Mouse (Mus musculus) lung, postnatal 25 days (tissue): Measurements from ENCODE around the gene Rpap1.
A peak's percentile ranks its signal among the peaks of the same experiment; 100 is the strongest.

Source experiments
- DNase-seq: peaks from one replicate; pipeline ENCODE4 v3.0.0; 2022; ENCODE audit warnings: low spot score

Rpap1 gene

DNA sequence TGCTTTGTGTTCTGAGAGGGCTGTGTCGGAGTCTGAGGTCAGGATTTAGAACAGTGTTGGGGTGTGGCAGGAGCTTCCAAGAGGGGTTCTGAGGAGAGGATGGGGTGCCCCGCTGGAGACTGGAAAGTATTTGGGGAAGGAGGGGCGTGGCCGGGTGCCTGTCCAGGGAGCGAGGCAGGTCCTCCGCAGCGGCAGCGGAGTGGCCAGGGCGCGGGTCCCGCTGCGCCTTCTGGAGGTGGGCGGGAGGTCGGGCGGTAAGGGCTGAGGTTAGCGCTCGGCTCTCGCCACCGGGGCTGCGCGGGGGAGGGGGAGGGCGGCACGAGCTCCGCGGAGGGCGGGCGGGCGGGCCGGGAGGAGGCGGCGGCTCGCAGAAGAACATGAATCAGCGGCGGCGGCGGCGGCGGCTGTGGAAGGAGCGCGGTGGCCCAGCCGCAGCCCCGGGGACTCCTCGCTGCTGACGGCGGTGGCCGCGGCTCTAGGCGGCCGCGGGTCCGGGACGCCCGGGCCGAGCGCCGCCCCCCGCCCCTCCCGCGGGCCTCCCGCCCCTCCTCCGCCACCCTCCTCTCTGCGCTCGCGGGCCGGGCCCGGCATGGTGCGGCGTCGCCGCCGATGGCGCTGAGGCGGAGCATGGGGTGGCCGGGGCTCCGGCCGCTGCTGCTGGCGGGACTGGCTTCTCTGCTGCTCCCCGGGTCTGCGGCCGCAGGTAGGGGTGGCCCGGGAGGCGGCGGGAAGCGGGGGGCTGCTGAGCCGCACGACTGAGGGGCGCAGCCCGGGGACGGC is 12.0 kb upstream of the Rpap1 start:
- no peak for DNase-seq

DNA sequence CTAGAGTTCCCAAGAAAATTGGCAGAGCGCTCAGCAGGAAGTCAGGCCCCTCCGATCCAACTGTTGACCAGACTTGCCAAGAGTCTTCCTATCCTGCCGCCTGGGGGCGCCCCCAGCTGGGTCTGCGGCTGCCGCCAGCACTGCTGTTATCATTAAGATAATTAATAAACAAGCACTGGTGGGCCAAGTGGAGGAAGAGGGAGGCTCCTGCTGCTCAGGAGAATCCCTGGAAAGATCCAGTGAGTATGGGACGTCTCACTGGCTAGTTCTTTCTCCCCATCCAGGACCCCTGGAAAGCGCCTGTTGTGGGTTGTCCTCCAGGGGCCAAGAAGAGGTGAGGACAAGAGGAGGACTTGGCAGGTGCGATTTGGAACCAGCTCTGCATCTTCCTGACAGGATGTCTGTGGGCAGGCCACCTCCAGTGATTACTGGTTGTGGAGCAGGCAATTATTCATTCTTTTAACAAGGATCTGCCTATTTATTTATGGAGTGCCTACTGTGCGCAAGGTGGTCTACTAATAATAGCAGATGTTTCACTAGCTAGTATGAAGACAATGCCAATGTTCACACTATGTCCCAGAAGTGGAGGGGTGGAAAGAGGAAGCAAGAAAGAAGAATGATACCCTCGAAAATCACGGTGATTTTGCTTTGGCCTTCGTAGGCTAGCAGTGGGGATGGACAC is 11.1 kb upstream of the Rpap1 start:
- DNase-seq = peak; percentile 69

DNA sequence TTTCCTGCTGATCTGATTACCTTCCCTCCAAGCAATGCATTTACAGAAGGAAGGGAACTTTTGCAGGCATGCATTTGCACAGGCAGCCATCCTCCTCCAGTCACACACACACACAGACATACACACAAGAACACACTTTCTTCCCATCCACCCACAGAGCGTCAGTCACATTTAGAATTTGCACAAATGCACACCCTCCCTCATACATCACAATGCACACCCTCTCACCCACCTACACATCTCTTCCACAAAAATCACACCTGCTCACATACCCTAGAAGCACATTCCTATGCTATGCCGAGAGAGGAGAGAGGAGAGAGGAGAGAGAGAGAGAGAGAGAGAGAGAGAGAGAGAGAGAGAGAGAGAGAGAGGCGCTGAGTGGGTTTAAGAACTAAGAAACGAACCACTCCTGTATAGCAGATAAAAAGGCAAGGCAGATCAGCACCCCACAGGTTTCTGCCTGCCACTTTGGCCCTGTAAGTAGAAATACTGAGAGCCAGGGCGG is 10.0 kb upstream of the Rpap1 start, which contains the start of gene Tyro3:
Gene Tyro3 (plus strand): TSS at position 455 of the 505 bp plus-strand sequence.
- DNase-seq = no peak

DNA sequence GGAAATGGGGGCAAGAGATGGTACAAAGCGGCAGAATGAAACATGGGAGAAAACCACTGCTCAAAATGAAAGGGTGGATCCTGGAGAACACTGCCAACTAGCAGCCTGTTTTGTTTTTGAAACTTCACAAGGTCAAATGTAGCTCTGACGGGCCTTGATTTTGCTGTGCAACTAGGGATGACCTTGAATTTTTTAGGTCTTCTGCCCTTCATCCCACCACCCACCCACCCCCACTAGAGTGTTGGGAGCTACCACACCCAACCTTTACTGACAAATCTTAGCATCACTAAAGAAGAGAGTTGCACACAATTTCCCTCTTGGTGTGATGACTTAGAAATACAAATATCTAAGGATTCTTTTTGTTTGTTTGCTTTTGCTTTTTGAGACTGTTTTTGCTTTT is 2.7 kb upstream of the Rpap1 start:
- no peak for DNase-seq

DNA sequence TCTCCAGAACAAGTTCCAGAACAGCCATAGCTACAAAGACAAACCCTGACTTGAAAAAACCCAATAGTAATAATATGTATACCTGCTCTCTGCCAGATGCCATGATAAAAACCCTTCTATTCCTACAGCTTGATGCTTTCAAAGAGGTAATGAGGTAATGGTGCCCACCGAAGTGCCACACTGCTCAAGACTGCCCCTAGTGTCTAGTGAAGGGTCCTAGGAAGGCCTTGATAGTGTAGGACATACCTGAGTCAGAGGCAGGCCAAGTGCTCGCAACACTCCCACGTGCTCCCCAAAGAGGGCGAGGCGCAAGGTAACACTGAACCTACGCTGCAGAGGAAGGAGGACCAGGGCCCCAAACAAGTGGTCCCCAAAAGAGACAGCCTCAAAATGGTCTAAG is 20.1 kb downstream of the Rpap1 start:
- no peak for DNase-seq

DNA sequence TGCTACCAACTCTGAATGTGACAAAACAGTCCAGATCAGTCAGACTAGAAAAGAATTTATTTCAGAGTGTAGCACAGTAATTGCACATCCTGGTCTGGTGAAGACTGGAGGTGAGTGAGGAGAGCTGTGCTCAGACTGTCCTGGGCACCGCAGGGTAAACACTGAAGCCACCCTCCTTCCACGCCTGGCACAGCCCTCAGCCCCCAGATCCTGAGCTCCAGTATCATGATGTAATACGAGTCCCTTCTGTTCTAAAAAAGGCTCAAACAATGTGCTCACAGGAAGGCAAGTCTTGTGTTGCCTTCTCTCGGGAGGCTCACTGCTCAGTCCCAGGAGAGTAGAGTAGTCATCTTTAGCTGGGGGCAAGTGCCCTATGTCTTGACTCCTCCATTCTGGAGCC is 23.4 kb downstream of the Rpap1 start:
- no peak for DNase-seq

DNA sequence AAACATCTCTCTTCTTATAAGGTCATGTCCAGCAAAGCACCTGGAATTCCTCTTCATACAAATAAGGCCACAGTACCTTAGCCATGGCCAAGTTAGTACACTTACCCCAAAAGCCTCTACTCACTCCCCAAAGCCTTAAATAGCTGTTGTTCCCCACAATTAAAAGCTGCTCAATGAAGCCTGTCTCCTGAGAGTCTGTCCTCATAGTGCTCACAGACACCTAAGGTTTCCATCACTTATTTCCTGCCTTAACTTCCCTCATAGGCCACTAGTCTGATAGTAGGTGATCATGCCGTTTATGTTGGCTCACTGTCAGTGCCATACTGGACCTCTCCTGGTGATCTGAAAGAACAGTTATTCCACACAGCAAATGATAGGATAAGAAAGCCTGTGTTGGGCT is 25.1 kb downstream of the Rpap1 start:
- no peak for DNase-seq

DNA sequence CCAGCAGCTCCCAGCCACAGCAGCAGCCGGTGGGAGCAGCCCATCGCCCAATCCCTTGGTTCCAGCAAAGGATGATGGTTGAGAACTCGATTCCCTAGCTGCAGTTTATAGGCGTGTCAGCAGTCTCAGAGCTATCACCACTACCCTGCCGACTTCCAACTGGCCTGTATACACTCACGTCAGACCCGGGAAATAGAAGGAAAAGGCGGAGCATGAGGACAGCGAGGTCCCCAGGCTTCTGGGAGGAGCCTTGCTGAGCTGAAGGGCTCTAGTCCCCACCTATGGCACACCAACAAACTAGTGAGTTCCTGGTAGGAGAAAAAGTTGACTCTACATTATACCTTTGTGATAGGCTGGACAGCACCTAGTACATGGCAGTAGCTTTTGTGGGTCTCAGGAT is 27.1 kb downstream of the Rpap1 start, which contains the start of gene Ltk:
Gene Ltk (minus strand): TSS at position 181 of the 400 bp plus-strand sequence.
- DNase-seq = no peak

DNA sequence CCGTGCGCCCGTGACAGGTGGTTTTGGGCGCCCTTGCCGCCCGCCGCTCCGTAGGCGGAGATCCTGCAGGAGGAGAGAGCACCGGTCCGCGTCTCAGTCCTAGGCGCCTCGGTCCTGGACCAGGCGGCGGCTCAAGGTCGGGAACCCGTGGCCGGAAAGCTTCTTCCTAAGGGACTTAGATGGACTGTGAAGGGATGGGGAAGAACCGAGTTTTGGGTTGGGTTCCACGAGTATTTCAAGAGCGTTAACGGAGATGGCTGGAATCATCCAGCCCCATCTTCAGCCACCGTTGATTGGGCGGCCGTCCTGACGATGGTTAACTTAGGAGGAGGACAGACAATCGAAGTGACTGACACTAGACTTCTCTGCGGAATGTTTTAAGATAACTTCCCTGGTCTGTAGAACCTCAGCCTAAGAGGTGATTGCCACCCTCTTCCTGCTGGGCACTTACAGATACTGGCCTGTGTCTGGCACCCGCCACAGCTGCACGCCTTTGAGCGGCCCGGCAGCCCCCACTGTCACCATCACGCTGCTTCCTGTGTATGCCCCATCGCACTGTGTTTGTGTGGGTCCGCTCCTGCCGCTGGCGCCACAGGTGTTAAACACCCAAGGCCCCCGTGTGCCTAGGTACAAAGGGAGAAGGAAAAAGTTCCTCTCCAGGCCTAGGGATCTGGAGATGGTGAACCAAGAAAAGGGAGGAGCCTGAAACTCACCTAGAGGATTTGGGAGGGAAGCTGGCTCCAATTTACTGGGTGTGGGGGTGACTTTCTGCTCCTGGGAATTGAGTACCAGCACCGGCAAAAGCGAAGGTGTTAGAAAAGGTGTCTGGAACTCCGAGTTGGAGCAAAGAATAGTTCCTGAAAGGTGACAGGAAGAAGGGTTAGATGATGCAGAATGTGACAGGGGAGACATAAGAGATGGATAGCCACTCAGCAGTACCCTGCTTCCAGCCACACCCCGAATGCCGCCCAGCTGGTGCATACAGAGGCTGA is 28.2 kb downstream of the Rpap1 start:
- no peak for DNase-seq

DNA sequence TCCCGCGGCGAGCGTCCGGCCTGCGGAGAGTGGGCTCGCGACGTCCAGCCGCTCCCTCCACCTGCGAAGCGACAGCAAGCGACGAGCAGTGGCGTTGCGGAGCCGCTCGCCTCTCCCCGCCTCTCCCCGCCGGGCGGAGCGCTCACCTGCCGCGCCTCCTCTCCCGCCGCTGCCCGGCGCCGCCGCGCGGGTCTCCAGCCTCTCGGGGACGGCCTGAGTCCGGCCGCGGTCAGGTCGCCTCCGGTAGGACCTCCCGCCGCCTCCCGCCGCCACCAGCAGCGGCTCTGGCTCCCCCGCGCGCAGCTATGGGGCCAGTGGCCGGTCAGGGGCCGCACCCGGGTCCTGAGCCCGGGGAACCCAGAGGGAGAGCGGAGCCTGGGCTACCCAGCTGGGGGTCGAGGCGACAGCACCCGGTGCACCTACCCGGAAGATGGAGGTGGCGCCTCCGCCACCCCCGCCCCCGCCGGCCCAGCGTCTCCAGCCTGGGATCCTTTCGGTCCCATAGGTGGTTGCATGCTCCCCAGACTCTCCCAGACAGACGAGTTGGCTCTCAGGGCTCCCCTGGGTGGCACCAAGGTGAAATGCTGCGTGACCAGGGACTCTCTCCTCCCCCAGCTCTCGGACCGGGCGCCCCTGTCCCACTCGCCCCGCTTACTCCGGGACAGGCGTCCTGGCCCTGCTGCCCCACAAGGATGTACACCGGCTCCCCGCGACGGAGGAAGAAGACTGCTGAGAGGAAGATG is 29.1 kb downstream of the Rpap1 start:
- no peak for DNase-seq

DNA sequence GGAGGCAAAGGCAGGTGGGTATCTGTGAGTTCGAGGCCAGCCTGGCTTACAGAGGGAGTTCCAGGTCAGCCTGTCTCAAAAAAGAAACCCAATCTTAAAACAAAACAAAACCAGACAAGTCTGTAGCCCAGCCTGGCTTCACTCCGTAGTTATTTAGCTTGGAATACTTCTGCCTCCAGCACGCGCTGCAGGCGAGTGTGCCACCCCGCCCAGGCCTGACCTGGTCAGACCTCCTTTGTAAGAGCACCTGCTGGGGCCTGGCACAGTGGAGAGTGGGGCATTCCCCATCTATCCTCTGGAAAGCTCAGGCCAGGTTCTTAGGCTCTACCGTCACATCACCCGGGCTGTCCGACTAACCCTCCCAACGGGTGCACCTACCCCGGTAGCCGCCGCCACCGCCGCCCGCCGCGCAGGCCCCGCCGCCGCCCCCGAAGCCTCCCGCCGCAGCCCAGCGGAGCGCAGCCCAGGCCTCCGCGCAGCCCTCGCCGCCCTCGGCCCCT is 29.7 kb downstream of the Rpap1 start:
- DNase-seq = no peak

DNA sequence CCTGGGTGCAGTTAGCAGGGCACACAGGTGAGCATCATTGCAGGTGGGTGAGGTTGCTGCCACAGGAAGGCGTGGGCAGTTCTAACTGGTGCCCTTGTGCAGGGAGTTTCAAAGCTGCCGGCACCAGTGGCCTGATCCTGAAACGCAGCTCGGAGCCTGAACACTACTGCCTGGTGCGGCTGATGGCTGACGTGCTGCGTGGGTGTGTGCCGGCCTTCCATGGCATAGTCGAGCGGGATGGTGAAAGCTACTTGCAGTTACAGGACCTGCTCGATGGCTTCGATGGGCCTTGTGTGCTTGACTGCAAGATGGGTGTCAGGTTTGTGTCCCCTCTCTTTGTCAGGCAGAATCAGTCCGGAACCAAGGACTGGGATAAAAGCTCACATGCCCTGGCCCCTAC is 38.1 kb downstream of the Rpap1 start:
- no peak for DNase-seq

DNA sequence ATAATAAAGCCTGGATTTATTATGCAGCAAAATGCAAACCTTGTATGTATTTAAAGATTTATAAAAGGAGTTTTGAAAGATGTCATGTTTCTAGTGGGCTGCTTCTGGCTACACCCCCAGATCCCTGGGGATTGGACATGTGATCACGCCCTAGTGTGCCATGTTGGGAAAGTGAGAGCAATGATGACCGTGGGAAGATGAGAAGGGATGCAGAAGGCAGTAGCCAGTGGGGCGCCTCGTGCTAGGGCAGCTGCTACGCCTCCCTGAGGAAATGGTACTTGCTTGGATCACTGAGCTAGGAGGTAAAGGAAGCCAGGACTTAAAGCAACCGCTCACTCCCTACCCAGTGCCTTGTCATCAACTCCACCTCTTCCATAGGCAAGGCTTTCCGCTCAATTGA is 39.8 kb downstream of the Rpap1 start:
- DNase-seq = no peak

DNA sequence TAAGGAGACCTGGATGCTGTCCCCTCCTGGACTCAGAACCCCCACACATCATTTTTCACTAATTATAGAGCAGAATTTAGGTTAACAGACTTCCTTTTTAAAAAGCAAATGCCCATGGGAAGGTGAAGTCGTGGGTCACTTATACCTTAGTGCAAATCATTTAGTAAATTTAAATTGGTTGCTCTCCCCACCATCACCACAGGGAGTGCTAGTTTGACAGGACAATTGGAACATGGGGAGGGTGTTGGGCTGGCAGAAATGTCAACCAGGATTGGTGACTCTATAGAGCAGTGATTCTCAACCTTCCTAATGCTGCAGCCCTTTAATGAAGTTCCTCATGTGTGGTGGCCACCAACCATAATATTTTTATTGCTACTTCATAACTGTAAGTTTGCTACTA is 42.1 kb downstream of the Rpap1 start:
- DNase-seq = no peak

DNA sequence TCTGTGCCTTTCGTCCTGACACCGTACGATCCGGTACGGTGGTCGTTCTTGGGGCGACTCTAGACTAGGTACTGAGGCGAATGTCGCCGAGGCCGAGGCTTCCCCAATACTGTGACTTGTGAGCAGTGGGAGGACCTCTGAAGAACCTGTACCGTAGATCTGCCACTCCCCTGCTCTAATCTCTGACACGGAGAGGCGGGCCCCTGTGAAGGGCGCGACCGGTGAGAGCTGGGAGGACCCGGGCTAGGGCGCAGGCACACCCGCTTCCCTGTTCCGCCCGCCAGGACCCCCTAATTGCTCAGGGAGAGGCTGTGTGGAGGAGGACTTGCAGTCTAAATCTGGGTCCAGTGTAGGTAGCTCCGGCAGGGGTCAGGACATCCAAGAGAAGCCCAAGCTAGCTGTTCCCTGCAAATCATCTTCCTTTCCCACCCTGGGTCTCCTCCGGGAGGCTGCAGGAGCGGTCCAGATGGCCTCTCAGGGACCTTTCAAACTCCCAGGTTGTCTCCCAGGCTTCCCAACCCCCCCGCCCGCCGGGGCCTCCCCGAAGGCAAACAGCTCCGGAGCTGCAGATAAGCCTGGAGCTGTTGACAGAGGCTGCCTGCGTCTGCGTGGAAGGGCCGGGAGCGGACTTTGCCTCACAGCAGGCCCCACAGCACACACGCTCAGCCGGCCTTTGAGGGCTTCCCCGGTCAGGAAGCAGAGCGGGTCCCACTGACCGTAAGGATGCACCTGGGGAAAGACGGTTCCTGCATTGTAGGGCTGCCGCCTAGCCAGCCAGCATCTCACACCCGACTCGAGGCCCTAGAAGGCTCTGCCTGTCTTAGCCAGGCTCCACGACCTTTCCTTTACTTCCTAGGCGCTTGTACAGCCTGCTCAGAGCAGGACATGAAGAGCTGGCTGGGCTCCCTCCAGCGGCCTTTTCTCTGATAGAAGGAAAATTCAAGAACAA is 42.9 kb downstream of the Rpap1 start:
- DNase-seq = peak; percentile 67

DNA sequence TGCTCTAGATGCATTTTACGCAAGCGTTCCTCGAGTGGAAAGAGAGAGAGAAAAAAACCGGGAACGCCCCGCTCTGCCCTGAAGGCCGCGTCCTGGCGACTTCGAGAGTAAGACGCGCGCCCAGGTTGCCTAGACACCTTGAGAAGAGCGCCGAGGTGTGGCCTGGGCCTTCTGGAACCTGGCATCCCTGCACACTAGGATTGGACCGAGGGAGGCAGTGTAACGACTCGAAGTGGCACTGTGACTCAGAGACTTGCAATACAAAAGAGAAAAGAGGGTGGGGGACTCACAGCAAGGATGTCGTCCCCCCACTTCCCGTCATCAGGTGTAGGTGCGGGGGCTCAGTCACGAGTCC is 43.6 kb downstream of the Rpap1 start:
- DNase-seq = peak; percentile 37

DNA sequence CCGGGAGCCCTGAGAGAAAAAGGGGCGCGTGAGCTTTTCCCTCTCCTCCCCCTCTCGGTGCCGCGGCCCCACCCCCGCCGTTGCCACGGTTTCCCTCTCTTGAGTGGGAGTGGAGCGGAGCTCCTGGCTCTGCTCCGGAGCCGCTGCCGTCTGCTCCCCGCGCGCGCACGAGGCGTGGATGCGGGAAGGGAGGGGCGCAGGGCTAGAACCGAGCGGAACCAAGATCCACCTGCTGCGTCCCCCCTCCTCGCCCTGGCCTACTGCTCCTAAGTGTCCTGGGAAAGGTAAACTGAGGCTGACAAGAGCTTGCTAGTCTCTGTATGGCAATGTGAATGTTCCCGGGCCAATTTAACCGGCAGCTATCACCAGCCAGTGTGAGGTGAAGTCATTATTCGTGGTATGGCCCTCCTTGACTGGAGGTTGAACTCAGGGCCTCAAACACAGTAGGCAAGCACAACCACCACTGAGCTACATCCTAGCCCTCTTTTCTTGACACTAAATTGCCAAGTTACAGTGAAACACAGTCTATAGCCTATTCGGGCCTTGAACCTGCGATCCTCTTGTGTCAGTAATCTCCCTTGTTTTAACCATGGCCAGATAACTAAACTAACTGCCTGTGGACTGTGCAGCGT is 44.0 kb downstream of the Rpap1 start:
- no peak for DNase-seq

DNA sequence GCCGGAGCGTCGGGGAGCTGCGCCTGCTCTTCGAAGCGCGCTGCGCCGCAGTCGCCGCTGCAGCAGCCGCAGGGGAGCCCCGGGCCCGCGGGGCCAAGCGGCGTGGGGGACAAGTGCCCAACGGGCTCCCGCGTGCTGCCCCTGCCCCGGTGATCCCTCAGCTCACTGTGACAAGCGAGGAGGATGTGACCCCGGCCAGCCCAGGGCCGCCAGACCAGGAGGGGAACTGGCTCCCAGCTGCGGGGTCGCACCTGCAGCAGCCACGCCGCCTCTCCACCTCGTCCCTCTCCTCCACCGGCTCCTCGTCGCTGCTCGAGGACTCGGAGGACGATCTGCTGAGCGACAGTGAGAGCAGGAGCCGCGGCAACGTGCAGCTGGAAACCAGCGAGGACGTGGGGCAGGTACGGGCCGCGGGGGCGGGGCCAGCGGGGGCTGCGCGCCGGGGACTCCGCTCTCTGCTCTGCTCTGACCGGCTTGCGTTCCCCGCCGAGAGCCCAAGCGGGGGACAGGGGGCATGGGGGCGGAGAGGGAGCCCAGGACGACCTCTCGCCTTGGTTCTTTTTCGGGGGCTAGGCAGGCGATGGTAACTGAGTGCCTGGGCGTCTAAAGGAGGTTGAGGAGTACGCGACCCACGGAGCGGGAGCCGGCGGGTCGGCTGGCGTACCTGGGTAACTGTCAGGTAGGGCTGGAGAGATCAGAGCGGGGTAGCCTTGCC is 44.7 kb downstream of the Rpap1 start:
- DNase-seq = no peak
